Mouse (Mus musculus) hindbrain, embryonic 14.5 days (tissue): Measurements from ENCODE around the gene Hoxa2. TPM values are rescaled to one million over a fixed set of nuclear protein-coding genes. Genes with fewer than 3 reads are reported as not detected.
A peak's percentile ranks its signal among the peaks of the same experiment; 100 is the strongest.

Source experiments
- ATAC-seq: fragments of 200-750 bp; cut with Nextera tagmentation; 2 replicates; pipeline ENCODE4 v1.8.0; 2017; ENCODE audit warnings: moderate number of reproducible peaks, mild to moderate bottlenecking, moderate TSS enrichment, moderate library complexity; ENCODE audit not compliant: low FRiP score
- DNase-seq: peaks from one replicate; pipeline ENCODE4 v3.0.0-alpha.2; 2015; ENCODE audit warnings: low spot score
- H3K27ac ChIP-seq: fragments of 300-500 bp; sonication (generic); 2 replicates; pipeline ENCODE4 v1.5.1; 2014; ENCODE audit warnings: mild to moderate bottlenecking, moderate library complexity
- H3K27me3 ChIP-seq: fragments of 300-500 bp; sonication (generic); 2 replicates; pipeline ENCODE4 v1.6.1; 2014; ENCODE audit warnings: mild to moderate bottlenecking, low read length, mixed read lengths; ENCODE audit not compliant: control insufficient read depth, insufficient read depth
- H3K36me3 ChIP-seq: fragments of 300-500 bp; sonication (generic); replicated peaks from 2 replicates; pipeline ENCODE4 v1.6.1; 2014; ENCODE audit not compliant: control insufficient read depth, insufficient read depth
- H3K4me1 ChIP-seq: fragments of 300-500 bp; sonication (generic); replicated peaks from 2 replicates; pipeline ENCODE4 v1.6.1; 2014; ENCODE audit warnings: antibody characterized with exemption, low read length, mixed read lengths; ENCODE audit not compliant: control insufficient read depth, insufficient read depth
- H3K4me2 ChIP-seq: fragments of 300-500 bp; sonication (generic); replicated peaks from 2 replicates; pipeline ENCODE4 v1.6.1; 2014; ENCODE audit warnings: mild to moderate bottlenecking, moderate library complexity
- H3K4me3 ChIP-seq: fragments of 300-500 bp; sonication (generic); replicated peaks from 2 replicates; pipeline ENCODE4 v1.5.1; 2014; ENCODE audit warnings: mild to moderate bottlenecking, low read length
- H3K9ac ChIP-seq: fragments of 300-500 bp; sonication (generic); 2 replicates; pipeline ENCODE4 v1.6.1; 2014
- H3K9me3 ChIP-seq: fragments of 300-500 bp; sonication (generic); 2 replicates; pipeline ENCODE4 v1.6.1; 2016; ENCODE audit warnings: low read length; ENCODE audit not compliant: control insufficient read depth
- WGBS: fragments of 180-500 bp; shearing (Covaris S2); extraction: QIAGEN DNeasy Blood & Tissue Kit; methylation state at CpG from one replicate; pipeline ENCODE4 v1.1.7; 2014; 5-methylcytosine and 5-hydroxymethylcytosine counted together
- polyA plus RNA-seq: library from polyadenylated mRNA; unstranded; fragments of >200 nt; fragmentation: Nextera tagmentation; extraction: Ambion mirVana; gene quantifications from 2 replicates; pipeline ENCODE4 v1.2.1, GENCODE M21; 2014

Gene Hoxa2
- polyA plus RNA-seq, 1 experiment from 2014 or later, result 35.1 TPM

DNA sequence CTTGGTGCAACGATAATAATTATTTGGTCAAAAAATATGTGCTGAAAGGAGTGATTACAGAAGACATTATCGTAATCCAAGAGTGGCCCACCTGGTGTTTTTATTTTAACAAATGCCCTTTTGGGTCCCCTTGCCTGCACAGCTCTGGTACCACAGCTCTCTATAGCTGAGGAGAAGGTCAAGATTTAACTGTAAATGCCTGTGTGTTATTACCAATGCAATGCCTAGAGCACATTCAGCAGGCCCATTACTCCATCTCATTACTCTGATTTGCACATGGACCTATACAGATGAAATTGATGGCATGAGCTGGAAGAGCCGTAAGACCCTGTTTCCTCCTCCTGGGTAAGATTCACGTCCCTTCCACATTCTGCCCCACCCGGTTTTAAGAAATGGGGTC lies 25.5 kb downstream of the Hoxa2 start:
- DNase-seq (no peak), ATAC-seq (no peak)
- Histone ChIP-seq H3K4me2 (no peak overlapping the region), H3K36me3 (no peaks in the 10 kb centered on the region), H3K4me1 (peaks cover 12% of the 10 kb centered on the region; the same call in 1 of the 2 replicates), H3K9ac (no peak overlapping the region), H3K4me3 (no peak overlapping the region), H3K27me3 (no peaks in the 10 kb centered on the region), H3K27ac (no peak overlapping the region), H3K9me3 (no peaks in the 10 kb centered on the region)
- 78% methylated on average over 5 of the region's 5 CpGs for WGBS

DNA sequence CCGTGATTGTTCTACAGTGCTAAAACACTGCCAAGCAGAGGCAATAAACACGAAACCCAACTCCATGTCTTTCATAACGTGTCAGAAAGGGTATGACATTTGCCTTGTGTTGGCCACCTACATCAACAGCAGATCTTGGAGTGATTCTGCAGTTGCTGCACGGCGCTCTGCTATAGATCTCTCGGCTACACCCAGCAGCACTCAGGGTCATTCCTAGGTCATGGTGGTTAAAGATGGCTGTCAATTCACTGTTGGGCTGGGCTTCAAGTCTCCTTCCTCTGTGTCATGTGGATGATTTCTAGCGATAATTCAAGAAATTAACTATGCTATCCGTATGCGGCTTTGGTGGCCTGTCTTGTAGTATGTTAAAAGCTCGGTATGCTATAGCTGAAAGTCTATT lies 26.1 kb downstream of the Hoxa2 start:
- ATAC-seq, result no peak
- Histone ChIP-seq H3K36me3 (no peaks in the 10 kb centered on the region), H3K4me2 (no peak overlapping the region), H3K4me3 (no peak overlapping the region), H3K9me3 (no peaks in the 10 kb centered on the region), H3K4me1 (peaks cover 12% of the 10 kb centered on the region; the same call in 1 of the 2 replicates), H3K27me3 (no peaks in the 10 kb centered on the region), H3K27ac (no peak overlapping the region), H3K9ac (no peak overlapping the region)
- WGBS, result 54% methylated on average over 10 of the region's 10 CpGs
- no peak for DNase-seq

- Histone ChIP-seq H3K4me2 (no peak overlapping the region), H3K9me3 (no peaks in the 10 kb centered on the region), H3K4me1 (peaks cover 12% of the 10 kb centered on the region; the same call in 1 of the 2 replicates), H3K9ac (no peak overlapping the region), H3K4me3 (no peak overlapping the region), H3K36me3 (no peaks in the 10 kb centered on the region), H3K27me3 (no peaks in the 10 kb centered on the region), H3K27ac (no peak overlapping the region)
- peak; percentile 68 for DNase-seq
- peak; percentile 71 for ATAC-seq
- WGBS, result 39% methylated on average over 9 of the region's 9 CpGs
These were observed 26.6 kb downstream of the Hoxa2 start for GRCm38 (mm10) chr6:52137841-52138535.

DNA sequence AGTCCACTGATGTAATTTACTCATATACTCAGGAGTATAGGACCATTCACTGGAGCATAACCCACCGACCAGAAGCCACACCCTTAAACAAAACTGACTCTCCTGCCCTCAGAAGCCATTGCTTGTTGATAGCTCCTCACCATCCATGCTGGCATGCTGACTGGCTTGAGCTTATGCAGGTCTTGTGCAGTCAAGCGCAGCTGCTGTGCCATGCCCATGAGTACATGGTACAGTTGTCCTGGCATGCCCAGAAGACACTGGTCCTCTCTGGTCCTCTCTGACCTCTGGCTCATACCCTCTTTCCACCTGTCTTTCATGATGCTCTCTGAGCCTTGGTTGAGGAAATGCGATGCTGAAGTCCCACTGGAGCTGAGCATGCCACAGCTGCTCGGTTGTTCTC lies 41.0 kb downstream of the Hoxa2 start:
- Histone ChIP-seq H3K27ac (no peak overlapping the region), H3K9ac (no peak overlapping the region), H3K27me3 (no peaks in the 10 kb centered on the region), H3K4me1 (peaks cover 17% of the 10 kb centered on the region), H3K4me2 (no peak overlapping the region), H3K4me3 (no peak overlapping the region), H3K36me3 (no peaks in the 10 kb centered on the region), H3K9me3 (peaks cover 6% of the 10 kb centered on the region; the same call in 1 of the 2 replicates)
- 81% methylated on average over 4 of the region's 4 CpGs for WGBS
- no peak for ATAC-seq
- DNase-seq, result no peak

- Histone ChIP-seq H3K4me1 (peaks cover 20% of the 10 kb centered on the region), H3K4me3 (no peak overlapping the region), H3K9ac (no peak overlapping the region), H3K27ac (no peak overlapping the region), H3K4me2 (no peak overlapping the region), H3K9me3 (no peaks in the 10 kb centered on the region), H3K27me3 (no peaks in the 10 kb centered on the region), H3K36me3 (no peaks in the 10 kb centered on the region)
- DNase-seq (no peak), ATAC-seq (no peak)
- 74% methylated on average over 3 of the region's 3 CpGs for WGBS
These were observed 43.5 kb downstream of the Hoxa2 start for GRCm38 (mm10) chr6:52121173-52121572.

- 14% methylated on average over 6 of the region's 6 CpGs for WGBS
- H3K9ac ChIP-seq, result 0 out of 2 replicates have a peak overlapping the region, but pooled peaks have one; percentile 24
- peaks cover 20% of the 10 kb centered on the region for H3K4me1 ChIP-seq
- 0 out of 2 replicates have a peak overlapping the region, but pooled peaks have one; percentile 11 for H3K4me2 ChIP-seq
- peak; percentile 70 for DNase-seq
- H3K36me3 ChIP-seq, result no peaks in the 10 kb centered on the region
- no peaks in the 10 kb centered on the region for H3K9me3 ChIP-seq
- no peak overlapping the region for H3K4me3 ChIP-seq
- ATAC-seq, result peak; percentile 68; the same call in 1 of the 2 replicates
- no peaks in the 10 kb centered on the region for H3K27me3 ChIP-seq
- peak overlapping the region; percentile 79 for H3K27ac ChIP-seq
These were observed 45.6 kb downstream of the Hoxa2 start for GRCm38 (mm10) chr6:52118903-52119635.

DNA sequence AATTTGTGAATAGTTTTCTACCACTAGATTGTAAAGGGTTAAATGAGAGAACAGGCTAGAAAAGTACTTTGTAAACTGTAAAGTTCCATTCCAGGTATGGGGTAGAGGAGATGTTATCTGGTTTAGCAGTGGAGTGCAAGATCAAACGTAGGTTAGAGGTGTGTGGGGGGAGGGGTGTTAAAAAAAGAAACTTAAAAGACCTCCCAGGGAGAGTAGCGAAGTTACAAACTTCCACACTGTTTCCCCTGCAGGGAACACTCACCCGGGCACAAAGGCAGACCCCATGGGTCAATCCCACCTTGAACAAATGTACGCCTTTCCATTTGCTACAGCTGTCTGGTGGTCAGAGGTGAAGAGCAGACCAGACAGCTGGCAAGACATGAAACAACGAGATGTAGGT lies 48.7 kb downstream of the Hoxa2 start:
- Histone ChIP-seq H3K4me1 (peaks cover 20% of the 10 kb centered on the region), H3K27ac (no peak overlapping the region), H3K4me3 (no peak overlapping the region), H3K36me3 (no peaks in the 10 kb centered on the region), H3K9me3 (no peaks in the 10 kb centered on the region), H3K9ac (no peak overlapping the region), H3K27me3 (no peaks in the 10 kb centered on the region), H3K4me2 (no peak overlapping the region)
- DNase-seq (no peak), ATAC-seq (no peak)
- 21% methylated on average over 5 of the region's 5 CpGs for WGBS

Other genes starting within 250 kb of the Hoxa2 start
- gene Skap2, start 152.3 kb downstream of the Hoxa2 start, polyA plus RNA-seq, result 33.1 and 38.6 TPM in 2 replicates
- gene Hoxa1, start 6.5 kb downstream of the Hoxa2 start, polyA plus RNA-seq, result 2.6 and 3.0 TPM in 2 replicates
- 4.1 and 5.0 TPM in 2 replicates for gene 5730596B20Rik, start 12.7 kb upstream of the Hoxa2 start, polyA plus RNA-seq
- 19.7 and 22.5 TPM in 2 replicates for gene Hoxa4, start 26.9 kb upstream of the Hoxa2 start, polyA plus RNA-seq
- gene Hoxa5, start 39.8 kb upstream of the Hoxa2 start, polyA plus RNA-seq, result 175 and 180 TPM in 2 replicates
- gene Hoxa6, start 43.9 kb upstream of the Hoxa2 start, polyA plus RNA-seq, result 25.4 and 29.8 TPM in 2 replicates
- 21.7 and 24.9 TPM in 2 replicates for gene Hoxa3, start 48.5 kb upstream of the Hoxa2 start, polyA plus RNA-seq
- gene Gm28308, start 48.5 kb upstream of the Hoxa2 start, polyA plus RNA-seq, result not detected in 2 replicates
- gene Hoxa7, start 57.0 kb upstream of the Hoxa2 start, polyA plus RNA-seq, result 18.7 and 25.2 TPM in 2 replicates
- gene Hoxa9, start 66.3 kb upstream of the Hoxa2 start, polyA plus RNA-seq, result 1.5 and 2.0 TPM in 2 replicates
- gene Hoxa10, start 76.0 kb upstream of the Hoxa2 start, polyA plus RNA-seq, result 0.37 TPM in 1 of 2 replicates, not detected in the other
- not detected in 2 replicates for gene Hoxa11, start 81.0 kb upstream of the Hoxa2 start, polyA plus RNA-seq
- not detected in 2 replicates for gene Hoxa13, start 96.0 kb upstream of the Hoxa2 start, polyA plus RNA-seq
- gene Evx1, start 148.7 kb upstream of the Hoxa2 start, polyA plus RNA-seq, result 3.4 and 4.1 TPM in 2 replicates